Mouse (Mus musculus) stomach, embryonic 16.5 days (tissue): ENCODE data around the gene A230050P20Rik. TPM values are rescaled to one million over a fixed set of nuclear protein-coding genes. Genes with fewer than 3 reads are reported as not detected.

Experiments
- ATAC-seq: fragments of 200-750 bp; cut with Nextera tagmentation; 2 replicates; pipeline ENCODE4 v1.8.0; 2017; ENCODE audit warnings: moderate number of reproducible peaks, moderate TSS enrichment; ENCODE audit not compliant: insufficient read depth, low FRiP score
- H3K27ac ChIP-seq: fragments of 300-500 bp; sonication (generic); 2 replicates; pipeline ENCODE4 v1.5.1; 2014; ENCODE audit warnings: low read length
- H3K27me3 ChIP-seq: fragments of 300-500 bp; sonication (generic); 2 replicates; pipeline ENCODE4 v1.6.1; 2014; ENCODE audit warnings: low read length, control low read depth, mixed read lengths; ENCODE audit not compliant: control insufficient read depth, insufficient read depth
- H3K36me3 ChIP-seq: fragments of 300-500 bp; sonication (generic); 2 replicates; pipeline ENCODE4 v1.6.1; 2014; ENCODE audit warnings: low read length; ENCODE audit not compliant: control insufficient read depth, insufficient read depth
- H3K4me1 ChIP-seq: fragments of 300-500 bp; sonication (generic); 2 replicates; pipeline ENCODE4 v1.6.1; 2014; ENCODE audit warnings: low read length, control low read depth, mixed read lengths; ENCODE audit not compliant: control insufficient read depth, insufficient read depth
- H3K4me2 ChIP-seq: fragments of 300-500 bp; sonication (generic); 2 replicates; pipeline ENCODE4 v1.6.1; 2014; ENCODE audit warnings: low read depth, low read length, mixed read lengths
- H3K4me3 ChIP-seq: fragments of 300-500 bp; sonication (generic); replicated peaks from 2 replicates; pipeline ENCODE4 v1.5.1; 2014; ENCODE audit warnings: mild to moderate bottlenecking, low read length
- H3K9ac ChIP-seq: fragments of 300-500 bp; sonication (generic); 2 replicates; pipeline ENCODE4 v1.6.1; 2014; ENCODE audit warnings: low read length
- H3K9me3 ChIP-seq: fragments of 300-500 bp; sonication (generic); replicated peaks from 2 replicates; pipeline ENCODE4 v1.6.1; 2016; ENCODE audit warnings: low read length, control low read depth; ENCODE audit not compliant: control insufficient read depth
- WGBS: fragments of 180-500 bp; shearing (Covaris S2); extraction: QIAGEN DNeasy Blood & Tissue Kit; methylation state at CpG from one replicate; pipeline ENCODE4 v1.1.7; 2014; 5-methylcytosine and 5-hydroxymethylcytosine counted together
- polyA plus RNA-seq: library from polyadenylated mRNA; unstranded; fragments of >200 nt; fragmentation: Nextera tagmentation; extraction: Ambion mirVana; gene quantifications from 2 replicates; pipeline ENCODE4 v1.2.1, GENCODE M21; 2015

A230050P20Rik gene
- polyA plus RNA-seq, 1 experiment from 2014 or later, result 16.8 TPM

- H3K4me2 ChIP-seq, result no peak overlapping the region
Measured at GRCm38 (mm10) chr9:20837184-20837947, 31.1 kb upstream of the A230050P20Rik start.

DNA sequence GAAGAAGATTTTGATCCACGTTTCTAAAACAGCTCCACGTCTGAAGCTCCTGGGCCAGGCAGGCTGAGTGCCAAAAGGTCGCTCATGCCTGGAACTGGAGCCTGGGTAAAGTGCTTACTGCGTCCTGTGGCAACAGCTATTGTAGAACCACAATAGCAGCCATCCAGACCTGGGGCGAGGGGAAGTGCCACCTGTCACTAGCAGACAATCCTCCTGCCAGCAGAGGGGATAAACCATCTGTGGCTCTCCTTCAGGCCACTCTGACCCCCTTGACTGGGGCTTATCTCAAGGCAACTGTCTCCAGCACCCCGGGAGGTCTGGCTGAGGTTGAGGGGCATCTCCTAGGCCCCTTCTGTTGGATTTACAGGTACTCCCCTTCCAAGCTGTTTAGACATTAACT, 29.5 kb upstream of the A230050P20Rik start:
- Histone ChIP-seq H3K9me3 (no peaks in the 10 kb centered on the region), H3K4me2 (no peak overlapping the region), H3K9ac (no peak overlapping the region), H3K4me1 (no peaks in the 10 kb centered on the region), H3K27me3 (no peaks in the 10 kb centered on the region), H3K36me3 (no peaks in the 10 kb centered on the region), H3K27ac (no peak overlapping the region), H3K4me3 (no peak overlapping the region)
- 60% methylated on average over 6 of the region's 6 CpGs for WGBS
- ATAC-seq, result no peak

More at GRCm38 (mm10) chr9:20837184-20837947, 31.1 kb upstream of the A230050P20Rik start:
- H3K36me3 ChIP-seq, result no peaks in the 10 kb centered on the region
- H3K4me3 ChIP-seq, result no peak overlapping the region
- ATAC-seq, result no peak
- 68% methylated on average over 9 of the region's 9 CpGs for WGBS
- H3K27ac ChIP-seq, result no peak overlapping the region
- no peaks in the 10 kb centered on the region for H3K9me3 ChIP-seq
- no peak overlapping the region for H3K9ac ChIP-seq
- H3K4me1 ChIP-seq, result no peaks in the 10 kb centered on the region
- no peaks in the 10 kb centered on the region for H3K27me3 ChIP-seq

DNA sequence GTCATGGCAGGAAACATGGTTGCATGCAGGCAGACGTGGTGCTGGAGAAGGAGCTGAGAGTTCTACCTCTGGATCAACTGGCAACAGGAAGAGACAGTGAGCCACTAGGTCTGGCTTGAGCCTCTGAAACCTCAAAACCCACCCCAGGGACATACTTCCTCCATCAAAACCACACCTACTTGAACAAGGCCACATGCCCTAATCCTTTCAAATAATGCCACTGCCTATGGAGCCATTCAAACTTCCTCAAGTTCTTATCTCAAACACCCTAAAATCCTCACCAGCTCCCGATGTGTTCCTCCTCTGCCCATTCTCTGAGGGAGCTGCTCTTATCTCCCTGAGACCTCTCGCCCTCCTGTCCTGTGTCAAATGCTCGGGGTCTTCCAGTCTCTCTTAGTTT, 26.2 kb upstream of the A230050P20Rik start:
- Histone ChIP-seq H3K27ac (no peak overlapping the region), H3K4me2 (no peak overlapping the region), H3K9me3 (no peaks in the 10 kb centered on the region), H3K4me1 (no peaks in the 10 kb centered on the region), H3K9ac (no peak overlapping the region), H3K36me3 (no peaks in the 10 kb centered on the region), H3K27me3 (no peaks in the 10 kb centered on the region), H3K4me3 (no peak overlapping the region)
- ATAC-seq, result no peak
- 38% methylated on average over 4 of the region's 4 CpGs for WGBS

DNA sequence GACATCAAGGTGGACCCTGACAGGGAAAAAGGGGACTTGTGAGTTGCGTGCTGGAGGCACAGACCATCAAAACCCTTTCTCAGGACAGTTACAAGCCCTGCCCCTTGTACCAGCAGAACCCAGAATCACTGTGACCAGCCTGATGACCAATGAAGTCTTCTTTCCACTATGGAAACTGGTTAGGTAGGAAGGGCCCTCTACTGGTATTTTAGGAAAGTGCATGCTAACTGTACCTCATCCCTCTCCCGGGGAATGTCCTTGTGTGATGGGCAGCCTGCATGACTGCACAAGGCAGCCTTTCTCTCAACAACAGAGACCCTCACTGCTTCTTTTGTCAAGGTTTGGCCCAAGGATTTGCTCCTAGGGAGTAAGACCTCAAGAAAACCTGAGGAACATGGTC, 25.8 kb upstream of the A230050P20Rik start:
- Histone ChIP-seq H3K27ac (no peak overlapping the region), H3K9me3 (no peaks in the 10 kb centered on the region), H3K36me3 (no peaks in the 10 kb centered on the region), H3K9ac (no peak overlapping the region), H3K4me3 (no peak overlapping the region), H3K27me3 (no peaks in the 10 kb centered on the region), H3K4me1 (no peaks in the 10 kb centered on the region), H3K4me2 (no peak overlapping the region)
- WGBS, result 24% methylated on average over 2 of the region's 2 CpGs
- ATAC-seq, result no peak

- no peaks in the 10 kb centered on the region for H3K27me3 ChIP-seq
- no peak overlapping the region for H3K9ac ChIP-seq
- no peaks in the 10 kb centered on the region for H3K4me1 ChIP-seq
- H3K36me3 ChIP-seq, result no peaks in the 10 kb centered on the region
- 81% methylated on average over 2 of the region's 2 CpGs for WGBS
- no peak overlapping the region for H3K4me3 ChIP-seq
- ATAC-seq, result no peak
- no peaks in the 10 kb centered on the region for H3K9me3 ChIP-seq
- no peak overlapping the region for H3K4me2 ChIP-seq
- no peak overlapping the region for H3K27ac ChIP-seq
Measured at GRCm38 (mm10) chr9:20850179-20850578, 18.3 kb upstream of the A230050P20Rik start.

- Histone ChIP-seq H3K9ac (no peak overlapping the region), H3K9me3 (no peaks in the 10 kb centered on the region), H3K4me1 (no peaks in the 10 kb centered on the region), H3K4me2 (no peak overlapping the region), H3K27me3 (no peaks in the 10 kb centered on the region), H3K4me3 (no peak overlapping the region), H3K36me3 (no peaks in the 10 kb centered on the region), H3K27ac (no peak overlapping the region)
- 0 out of 2 replicates have a peak, but pooled peaks have one; percentile 17 for ATAC-seq
- WGBS, result 11% methylated on average over 6 of the region's 6 CpGs
Measured at GRCm38 (mm10) chr9:20857131-20857530, 11.3 kb upstream of the A230050P20Rik start.

- Histone ChIP-seq H3K4me1 (no peaks in the 10 kb centered on the region), H3K4me2 (no peak overlapping the region), H3K9ac (no peak overlapping the region), H3K36me3 (no peaks in the 10 kb centered on the region), H3K27me3 (no peaks in the 10 kb centered on the region), H3K4me3 (no peak overlapping the region), H3K27ac (no peak overlapping the region), H3K9me3 (no peaks in the 10 kb centered on the region)
- WGBS, result 45% methylated on average over 6 of the region's 6 CpGs
- no peak for ATAC-seq
Measured at GRCm38 (mm10) chr9:20859926-20860325, 8.5 kb upstream of the A230050P20Rik start.

GRCm38 (mm10) chr9:20861821-20862220, 6.6 kb upstream of the A230050P20Rik start:
- no peak for ATAC-seq
- Histone ChIP-seq H3K9me3 (no peaks in the 10 kb centered on the region), H3K9ac (no peak overlapping the region), H3K27me3 (no peaks in the 10 kb centered on the region), H3K4me2 (no peak overlapping the region), H3K36me3 (no peaks in the 10 kb centered on the region), H3K27ac (no peak overlapping the region), H3K4me1 (no peaks in the 10 kb centered on the region), H3K4me3 (no peak overlapping the region)
- WGBS, result 9% methylated on average over 4 of the region's 4 CpGs

DNA sequence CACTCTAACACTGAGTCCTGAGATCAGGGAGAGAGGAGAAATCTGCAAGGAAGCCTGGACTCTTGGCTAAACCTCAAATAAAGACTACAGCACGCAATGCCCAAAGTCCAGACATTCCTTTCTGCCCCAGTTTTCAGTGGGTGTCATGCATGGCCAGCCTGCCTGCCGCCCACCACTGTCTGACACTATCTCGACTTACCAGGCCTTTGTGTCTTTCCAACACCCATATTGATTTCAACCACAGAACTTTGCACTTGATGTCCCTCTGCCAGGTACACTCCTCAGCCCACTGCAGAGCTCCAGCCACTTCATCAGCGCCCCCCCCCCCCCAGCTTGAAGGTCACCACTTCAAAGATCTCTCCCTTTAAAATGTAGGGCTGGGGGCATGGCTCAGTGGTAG, 6.2 kb upstream of the A230050P20Rik start:
- Histone ChIP-seq H3K27me3 (no peaks in the 10 kb centered on the region), H3K4me2 (no peak overlapping the region), H3K4me3 (no peak overlapping the region), H3K9ac (no peak overlapping the region), H3K4me1 (no peaks in the 10 kb centered on the region), H3K36me3 (no peaks in the 10 kb centered on the region), H3K27ac (no peak overlapping the region), H3K9me3 (no peaks in the 10 kb centered on the region)
- ATAC-seq, result no peak
- WGBS, result 55% methylated on average over 4 of the region's 4 CpGs
